Mouse (Mus musculus) heart, embryonic 13.5 days (tissue): ENCODE data around the gene Etv6. TPM values are rescaled to one million over a fixed set of nuclear protein-coding genes. Genes with fewer than 3 reads are reported as not detected.
A peak's percentile ranks its signal among the peaks of the same experiment; 100 is the strongest.

Source experiments
- ATAC-seq: fragments of 200-750 bp; cut with Nextera tagmentation; 2 replicates; pipeline ENCODE4 v1.8.0; 2017; ENCODE audit warnings: moderate TSS enrichment; ENCODE audit not compliant: insufficient number of reproducible peaks, low FRiP score, low TSS enrichment; ENCODE audit errors: extremely low read depth
- H3K27ac ChIP-seq: fragments of 300-500 bp; sonication (generic); replicated peaks from 2 replicates; pipeline ENCODE4 v1.5.1; 2015; ENCODE audit warnings: moderate library complexity, mild to moderate bottlenecking, inconsistent platforms
- H3K27me3 ChIP-seq: fragments of 300-500 bp; sonication (generic); replicated peaks from 2 replicates; pipeline ENCODE4 v1.6.1; 2015; ENCODE audit warnings: mild to moderate bottlenecking, inconsistent platforms
- H3K36me3 ChIP-seq: fragments of 300-500 bp; sonication (generic); 2 replicates; pipeline ENCODE4 v1.6.1; 2015; ENCODE audit warnings: mild to moderate bottlenecking, inconsistent platforms
- H3K4me1 ChIP-seq: fragments of 300-500 bp; sonication (generic); 2 replicates; pipeline ENCODE4 v1.6.1; 2015; ENCODE audit warnings: inconsistent platforms
- H3K4me2 ChIP-seq: fragments of 300-500 bp; sonication (generic); 2 replicates; pipeline ENCODE4 v1.6.1; 2015; ENCODE audit warnings: inconsistent platforms, mild to moderate bottlenecking, moderate library complexity
- H3K4me3 ChIP-seq: fragments of 300-500 bp; sonication (generic); 2 replicates; pipeline ENCODE4 v1.5.1; 2015; ENCODE audit warnings: moderate library complexity, mild to moderate bottlenecking, inconsistent platforms
- H3K9ac ChIP-seq: fragments of 300-500 bp; sonication (generic); 2 replicates; pipeline ENCODE4 v1.6.1; 2015; ENCODE audit warnings: inconsistent platforms, mild to moderate bottlenecking, moderate library complexity
- H3K9me3 ChIP-seq: fragments of 300-500 bp; sonication (generic); 2 replicates; pipeline ENCODE4 v1.6.1; 2016; ENCODE audit warnings: inconsistent platforms
- WGBS: fragments of 180-500 bp; shearing (Covaris S2); methylation state at CpG from one replicate; pipeline ENCODE4 v1.1.7; 2015; ENCODE audit warnings: mixed read lengths; 5-methylcytosine and 5-hydroxymethylcytosine counted together
- polyA plus RNA-seq: library from polyadenylated mRNA; unstranded; fragments of >200 nt; fragmentation: Nextera tagmentation; extraction: Ambion mirVana; gene quantifications from 2 replicates; pipeline ENCODE4 v1.2.1, GENCODE M21; 2015

Etv6 gene
- polyA plus RNA-seq, 1 experiment from 2014 or later: 12.8 TPM

DNA sequence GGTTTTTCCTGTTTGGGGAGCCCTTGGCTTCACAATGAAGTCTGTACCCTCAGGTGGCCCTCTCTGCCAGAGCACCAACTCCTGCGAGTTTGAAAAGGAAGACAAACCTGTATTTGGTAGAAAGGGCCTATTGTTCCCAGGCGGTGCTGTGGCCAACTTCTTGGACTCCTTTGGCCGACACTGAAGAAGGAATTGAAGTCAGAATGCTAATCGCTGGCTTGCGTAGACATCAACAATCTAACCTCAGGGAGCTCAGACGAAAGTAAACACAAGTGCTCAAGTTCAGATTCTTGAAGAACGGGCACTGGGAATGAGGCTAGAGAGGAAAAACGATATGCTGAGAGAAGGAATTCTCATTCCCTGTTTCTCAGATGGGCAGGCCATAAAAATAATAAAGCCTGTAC, 55.9 kb downstream of the Etv6 start:
- Histone ChIP-seq H3K9me3 (no peaks in the 10 kb centered on the region), H3K4me3 (no peak overlapping the region), H3K4me2 (no peak overlapping the region), H3K27ac (peak overlapping the region; percentile 78), H3K9ac (no peak overlapping the region), H3K4me1 (peaks cover 64% of the 10 kb centered on the region), H3K27me3 (no peaks in the 10 kb centered on the region), H3K36me3 (peaks cover 14% of the 10 kb centered on the region; the same call in 1 of the 2 replicates)
- 74% methylated on average over 8 of the region's 8 CpGs for WGBS
- ATAC-seq: no peak

DNA sequence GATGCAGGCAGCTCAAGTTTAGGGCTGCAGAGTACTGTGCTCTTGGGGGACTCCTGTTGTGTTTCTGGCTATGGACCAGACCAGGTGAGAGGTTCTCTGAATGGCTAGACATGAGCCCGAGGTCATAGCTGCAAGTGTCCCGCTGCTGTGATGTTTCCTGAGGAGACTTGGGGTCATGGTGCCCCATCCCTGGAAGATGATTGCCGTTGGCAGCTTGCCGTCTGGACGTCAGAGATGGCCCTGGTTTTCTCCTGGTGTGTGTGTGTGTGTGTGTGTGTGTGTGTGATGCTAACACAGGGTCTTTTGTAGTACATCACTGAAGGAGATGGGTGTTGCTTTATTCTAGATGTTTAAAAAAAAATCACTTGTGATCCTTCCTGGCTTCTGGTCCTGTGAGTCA, 58.6 kb downstream of the Etv6 start:
- Histone ChIP-seq H3K9ac (no peak overlapping the region), H3K4me3 (no peak overlapping the region), H3K4me2 (no peak overlapping the region), H3K27me3 (no peaks in the 10 kb centered on the region), H3K27ac (no peak overlapping the region), H3K36me3 (peaks cover 17% of the 10 kb centered on the region; the same call in 1 of the 2 replicates), H3K4me1 (peaks cover 50% of the 10 kb centered on the region), H3K9me3 (no peaks in the 10 kb centered on the region)
- 74% methylated on average over 5 of the region's 5 CpGs for WGBS
- ATAC-seq: no peak

DNA sequence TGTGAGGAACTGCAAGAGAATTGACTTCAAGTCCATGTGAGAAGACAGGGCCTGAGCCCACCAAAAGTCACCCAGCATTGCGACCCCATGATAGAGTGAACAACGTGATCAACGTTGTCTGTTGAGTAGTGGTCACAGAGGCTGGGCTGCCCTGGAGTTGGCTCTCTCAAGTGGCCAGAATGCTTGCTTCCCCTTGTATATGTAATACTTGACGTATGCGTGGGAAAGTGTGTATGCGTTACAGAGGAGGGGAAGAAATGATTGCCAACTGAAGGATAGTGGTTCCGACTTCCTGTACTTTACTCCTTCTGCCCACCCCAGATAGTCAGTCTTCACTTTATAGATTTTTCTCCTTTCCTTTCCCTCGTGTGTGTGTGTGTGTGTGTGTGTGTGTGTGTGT, 59.1 kb downstream of the Etv6 start:
- 85% methylated on average over 8 of the region's 8 CpGs for WGBS
- Histone ChIP-seq H3K9ac (no peak overlapping the region), H3K9me3 (no peaks in the 10 kb centered on the region), H3K27me3 (no peaks in the 10 kb centered on the region), H3K27ac (no peak overlapping the region), H3K4me3 (no peak overlapping the region), H3K4me2 (no peak overlapping the region), H3K4me1 (peaks cover 44% of the 10 kb centered on the region), H3K36me3 (peaks cover 17% of the 10 kb centered on the region; the same call in 1 of the 2 replicates)
- ATAC-seq: no peak

DNA sequence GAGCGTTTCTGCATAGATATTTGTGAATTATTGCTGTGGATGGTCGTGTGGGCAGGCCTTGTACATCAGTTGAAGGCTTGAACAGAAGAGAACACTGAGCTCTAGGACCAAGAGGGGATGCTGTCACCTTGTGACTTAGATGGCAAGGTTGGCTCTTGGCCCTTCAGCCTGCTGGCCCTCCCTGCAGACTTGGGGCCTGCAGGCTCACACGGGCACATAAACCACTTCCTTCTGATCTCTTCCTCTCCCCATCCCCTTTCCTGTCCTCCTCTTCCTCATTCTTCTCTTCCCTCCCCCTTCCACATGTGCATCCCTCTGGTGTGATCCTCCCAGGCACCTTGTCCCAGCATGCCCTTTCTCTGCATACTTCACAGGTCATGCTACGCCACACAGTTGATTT, 60.1 kb downstream of the Etv6 start:
- ATAC-seq: no peak
- H3K9ac ChIP-seq: no peak overlapping the region
- no peak overlapping the region for H3K4me2 ChIP-seq
- H3K27me3 ChIP-seq: no peaks in the 10 kb centered on the region
- H3K4me3 ChIP-seq: no peak overlapping the region
- H3K9me3 ChIP-seq: no peaks in the 10 kb centered on the region
- H3K36me3 ChIP-seq: peaks cover 17% of the 10 kb centered on the region; the same call in 1 of the 2 replicates
- 61% methylated on average over 4 of the region's 4 CpGs for WGBS
- peaks cover 35% of the 10 kb centered on the region for H3K4me1 ChIP-seq
- H3K27ac ChIP-seq: no peak overlapping the region

DNA sequence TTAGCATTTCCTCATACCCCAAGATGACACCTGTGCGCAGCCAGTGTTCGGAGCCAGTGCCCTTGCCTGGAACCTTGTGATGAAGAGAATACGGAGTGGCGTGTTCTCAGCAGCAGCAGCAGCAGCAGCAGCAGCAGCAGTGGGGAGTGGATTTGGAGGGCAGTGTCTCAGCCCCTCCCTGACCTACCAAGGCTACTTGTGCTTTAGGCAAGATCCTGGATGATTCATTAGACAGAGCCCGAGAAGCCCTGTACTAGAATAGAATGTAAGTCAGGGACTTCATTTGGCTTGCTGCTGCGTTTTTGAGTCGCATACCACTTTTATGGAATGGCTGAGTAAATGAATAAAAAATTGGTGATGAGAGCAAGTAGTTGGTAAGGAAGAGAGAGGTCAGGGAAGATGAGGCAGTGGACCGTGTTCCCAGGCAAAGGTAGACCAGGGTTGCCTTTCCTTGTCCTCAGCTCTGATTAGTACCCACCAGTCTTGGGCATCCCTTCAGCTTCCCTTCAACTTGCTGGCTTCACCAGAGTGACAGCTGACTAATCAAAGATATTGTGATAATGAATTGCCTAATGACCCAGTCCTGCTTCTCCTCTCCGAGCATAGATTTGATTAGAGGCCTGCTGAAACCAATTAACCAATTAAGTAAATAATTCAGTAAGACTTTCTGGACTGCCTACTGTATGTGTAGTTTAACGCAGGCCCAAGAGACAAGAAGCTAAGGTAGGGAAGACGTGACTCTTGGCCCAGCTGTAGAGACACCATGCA, 64.7 kb downstream of the Etv6 start:
- Histone ChIP-seq H3K4me3 (no peak overlapping the region), H3K9ac (no peak overlapping the region), H3K4me2 (no peak overlapping the region), H3K36me3 (0 out of 2 replicates have a peak, but pooled peaks cover 3% of the 10 kb centered on the region), H3K4me1 (peaks cover 35% of the 10 kb centered on the region), H3K27ac (no peak overlapping the region), H3K9me3 (no peaks in the 10 kb centered on the region), H3K27me3 (no peaks in the 10 kb centered on the region)
- 86% methylated on average over 11 of the region's 11 CpGs for WGBS
- no peak for ATAC-seq

DNA sequence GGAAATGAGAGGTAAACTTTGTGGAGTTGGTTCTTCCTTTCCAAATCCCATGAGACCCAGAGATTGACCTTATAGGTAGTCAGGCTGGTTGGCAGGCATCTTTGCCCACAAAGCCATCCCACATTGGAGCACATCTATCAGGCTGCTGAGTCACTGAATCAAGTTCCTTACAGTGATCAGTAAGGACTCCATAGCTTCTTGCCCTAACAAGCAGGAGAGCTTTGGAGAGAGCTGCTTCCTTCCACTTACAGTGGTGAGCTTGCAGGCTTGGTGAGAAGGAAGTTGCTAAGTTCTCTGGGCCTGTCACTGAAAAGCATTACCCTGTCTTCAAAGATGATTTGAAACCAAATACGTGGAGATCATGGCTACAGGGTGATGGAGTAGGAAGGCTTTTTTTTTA, 66.9 kb downstream of the Etv6 start:
- H3K4me1 ChIP-seq: peaks cover 51% of the 10 kb centered on the region
- H3K9ac ChIP-seq: no peak overlapping the region
- H3K4me2 ChIP-seq: no peak overlapping the region
- H3K4me3 ChIP-seq: no peak overlapping the region
- H3K9me3 ChIP-seq: no peaks in the 10 kb centered on the region
- WGBS: 81% methylated on average over 1 of the region's 1 CpGs
- no peak for ATAC-seq
- 0 out of 2 replicates have a peak, but pooled peaks cover 3% of the 10 kb centered on the region for H3K36me3 ChIP-seq
- no peaks in the 10 kb centered on the region for H3K27me3 ChIP-seq
- no peak overlapping the region for H3K27ac ChIP-seq

DNA sequence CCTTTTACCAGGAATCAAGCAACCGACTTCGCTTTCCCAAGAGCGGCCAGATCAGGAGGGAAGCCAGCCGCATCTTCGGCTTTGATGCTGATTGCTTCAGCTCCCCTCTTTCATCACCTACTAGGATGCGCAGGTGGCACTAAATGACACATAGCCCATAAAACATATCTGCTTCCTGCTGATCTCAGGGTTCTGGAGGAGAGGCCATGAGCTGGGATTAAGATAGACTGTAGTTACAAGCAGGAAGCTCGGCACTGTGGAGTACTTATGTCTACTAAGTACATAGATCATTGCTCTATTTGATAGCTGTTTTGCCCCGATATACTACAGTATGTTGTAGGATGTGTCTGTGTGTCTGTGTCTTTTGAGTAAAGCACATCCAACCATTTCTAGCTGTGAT, 68.0 kb downstream of the Etv6 start:
- Histone ChIP-seq H3K4me3 (no peak overlapping the region), H3K27me3 (no peaks in the 10 kb centered on the region), H3K9me3 (no peaks in the 10 kb centered on the region), H3K4me1 (peaks cover 55% of the 10 kb centered on the region), H3K9ac (no peak overlapping the region; the same call in 1 of the 2 replicates), H3K4me2 (no peak overlapping the region), H3K27ac (no peak overlapping the region), H3K36me3 (0 out of 2 replicates have a peak, but pooled peaks cover under 1% of the 10 kb centered on the region)
- ATAC-seq: no peak
- WGBS: 81% methylated on average over 8 of the region's 8 CpGs

DNA sequence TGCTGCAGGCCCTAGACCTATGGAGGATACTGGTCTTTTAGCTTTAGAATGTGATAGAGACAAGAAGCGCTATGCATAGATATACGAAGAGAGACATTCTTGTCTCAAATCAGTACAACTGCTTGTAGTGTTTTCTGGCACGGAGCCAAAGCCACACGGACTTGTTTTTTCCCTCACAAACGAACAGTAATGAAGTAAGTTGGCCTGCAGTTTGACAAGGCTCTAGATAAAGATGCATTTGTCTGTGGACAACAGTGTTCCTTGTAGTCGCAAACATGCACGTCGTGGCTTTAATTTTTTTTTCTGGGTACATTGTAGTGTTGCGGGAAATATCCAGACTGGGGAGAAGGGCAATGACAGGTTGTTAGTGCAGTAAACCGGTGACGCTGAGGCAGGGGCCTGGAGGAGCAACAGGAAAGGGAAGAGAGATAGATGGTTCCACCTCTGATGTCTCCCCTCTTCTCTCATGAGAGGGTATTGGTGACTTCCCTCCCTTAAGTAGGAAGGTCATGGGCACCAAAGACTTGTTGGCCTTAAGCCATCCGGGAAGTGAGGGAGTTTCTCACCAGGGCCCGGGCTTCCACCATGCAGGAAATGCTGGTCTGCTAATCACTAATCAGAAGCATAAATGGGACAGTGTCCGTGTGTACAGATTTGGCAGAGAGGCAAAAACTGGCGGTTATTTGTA, 70.2 kb downstream of the Etv6 start:
- H3K4me3 ChIP-seq: no peak overlapping the region
- no peaks in the 10 kb centered on the region for H3K9me3 ChIP-seq
- peaks cover 55% of the 10 kb centered on the region for H3K4me1 ChIP-seq
- H3K27ac ChIP-seq: peak overlapping the region; percentile 61
- peak overlapping the region; percentile 43 for H3K4me2 ChIP-seq
- WGBS: 26% methylated on average over 15 of the region's 15 CpGs
- no peaks in the 10 kb centered on the region for H3K27me3 ChIP-seq
- peak overlapping the region; percentile 41 for H3K9ac ChIP-seq
- peaks cover 10% of the 10 kb centered on the region for H3K36me3 ChIP-seq
- no peak for ATAC-seq

DNA sequence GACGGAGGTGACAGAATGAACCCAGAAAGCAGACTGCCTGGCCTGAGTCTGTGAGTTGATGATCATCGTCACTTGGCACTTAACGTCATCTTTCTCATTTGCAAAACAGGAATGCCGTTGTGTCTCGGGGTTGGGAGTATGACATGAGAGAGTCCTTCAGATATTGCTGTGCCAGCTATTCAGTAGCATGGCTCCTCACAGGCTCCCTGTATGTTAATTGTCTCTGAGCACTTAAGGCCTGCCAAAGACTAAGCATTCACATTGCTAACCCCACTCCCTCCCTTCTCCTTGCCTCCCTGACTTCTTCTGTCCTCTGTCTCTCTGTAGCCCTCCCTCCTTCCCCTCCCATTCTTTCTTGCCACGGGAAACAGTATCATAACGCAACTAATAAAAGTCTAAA, 72.2 kb downstream of the Etv6 start:
- Histone ChIP-seq H3K4me1 (peaks cover 64% of the 10 kb centered on the region), H3K27ac (peak overlapping the region; percentile 61), H3K36me3 (peaks cover 10% of the 10 kb centered on the region), H3K9ac (0 out of 2 replicates have a peak overlapping the region, but pooled peaks have one; percentile 38), H3K9me3 (no peaks in the 10 kb centered on the region), H3K27me3 (no peaks in the 10 kb centered on the region), H3K4me3 (no peak overlapping the region), H3K4me2 (peak overlapping the region; percentile 41)
- no peak for ATAC-seq
- 50% methylated on average over 7 of the region's 7 CpGs for WGBS

DNA sequence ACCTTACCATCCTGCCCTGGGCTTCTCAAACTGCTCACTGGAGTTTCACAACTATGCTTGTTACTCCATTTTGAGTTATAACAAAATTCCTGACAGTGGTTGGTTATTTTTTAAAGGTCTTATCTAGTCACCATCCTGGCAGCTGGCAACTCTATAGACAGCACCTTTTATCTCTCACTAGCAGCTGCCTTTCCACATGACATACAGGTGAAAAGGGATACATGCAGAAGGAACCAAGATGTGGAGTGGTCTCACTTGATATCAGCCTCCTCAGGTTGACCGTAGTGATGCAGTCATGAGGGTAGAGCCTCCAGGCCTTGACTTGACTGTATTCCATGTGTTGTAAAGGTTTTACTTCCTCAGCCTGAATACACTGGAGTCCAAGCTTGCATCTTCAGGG, 74.2 kb downstream of the Etv6 start:
- Histone ChIP-seq H3K9ac (no peak overlapping the region), H3K9me3 (no peaks in the 10 kb centered on the region), H3K36me3 (peaks cover 10% of the 10 kb centered on the region), H3K4me1 (peaks cover 60% of the 10 kb centered on the region), H3K4me3 (no peak overlapping the region), H3K27ac (no peak overlapping the region), H3K4me2 (no peak overlapping the region), H3K27me3 (no peaks in the 10 kb centered on the region)
- ATAC-seq: no peak
- WGBS: 86% methylated on average over 1 of the region's 1 CpGs

DNA sequence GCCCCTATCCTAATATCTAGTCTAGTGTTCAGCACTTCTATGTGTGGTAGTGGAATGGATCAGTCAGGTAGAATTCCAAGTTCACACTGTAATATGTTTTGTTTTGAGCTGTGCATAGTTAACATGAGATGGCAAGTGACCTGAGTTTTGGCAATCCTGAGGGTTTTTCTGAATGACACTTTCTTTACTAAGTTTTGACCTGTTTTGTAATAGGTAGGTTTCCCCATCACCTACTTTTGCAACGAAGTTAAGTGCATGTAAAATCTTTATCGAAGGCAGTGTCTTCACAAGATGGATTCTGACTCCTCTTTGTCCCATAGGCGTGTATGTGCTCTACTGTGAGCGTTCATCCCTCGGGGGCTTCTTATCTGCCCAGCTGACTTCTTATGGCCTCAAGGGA, 74.7 kb downstream of the Etv6 start:
- Histone ChIP-seq H3K27ac (no peak overlapping the region), H3K4me3 (no peak overlapping the region), H3K27me3 (no peaks in the 10 kb centered on the region), H3K9ac (no peak overlapping the region), H3K9me3 (no peaks in the 10 kb centered on the region), H3K36me3 (peaks cover 15% of the 10 kb centered on the region), H3K4me1 (peaks cover 55% of the 10 kb centered on the region), H3K4me2 (no peak overlapping the region)
- 85% methylated on average over 5 of the region's 5 CpGs for WGBS
- ATAC-seq: no peak
